Mouse (Mus musculus) adrenal gland, adult 2 months (tissue): ENCODE measurements around the gene Plpp7. TPM values are rescaled to one million over a fixed set of nuclear protein-coding genes. Genes with fewer than 3 reads are reported as not detected.

Source experiments
- microRNA-seq, 2 experiments: library from miRNA; unstranded; fragments of <30 nt; microRNA quantifications; one replicate each; pipeline ENCODE4 v1.2.0; 2021
- polyA plus RNA-seq: library from polyadenylated mRNA; depleted of rRNA; stranded (reverse); fragments of >200 nt; gene quantifications from 2 replicates; pipeline ENCODE4 v1.2.3, GENCODE M21; 2012; rRNA removed
- total RNA-seq, 2 experiments: library from RNA; stranded (reverse); gene quantifications; 2 replicates each; pipeline ENCODE4 v1.2.3; 2021

The Plpp7 gene
- total and polyA plus RNA-seq, 3 experiments = 4.0 to 42.0 (median 4.2) TPM

Small RNA genes within 50 kb of the gene (microRNA-seq; reads per million reads assigned to microRNA genes)
- 0.22 to 1.2 reads per million in 2 experiments for gene Mir7674

Other genes starting within 250 kb of the Plpp7 start
- gene Fibcd1, start 249.5 kb upstream of the Plpp7 start, total RNA-seq = not detected
- gene Fibcd1, start 249.5 kb upstream of the Plpp7 start, polyA plus RNA-seq = 0.06 and 0.07 TPM in 2 replicates
- 10 to 100 TPM; 12.2 to 17.1 TPM for gene Lamc3, start 208.2 kb upstream of the Plpp7 start, total RNA-seq
- gene Lamc3, start 208.2 kb upstream of the Plpp7 start, polyA plus RNA-seq = 23.4 and 25.0 TPM in 2 replicates
- gene Aif1l, start 145.4 kb upstream of the Plpp7 start, total RNA-seq = 10 to 100 TPM; 20.7 to 81.0 TPM
- 16.2 and 16.3 TPM in 2 replicates for gene Aif1l, start 145.4 kb upstream of the Plpp7 start, polyA plus RNA-seq
- gene Nup214, start 121.1 kb upstream of the Plpp7 start, total RNA-seq = 10 to 100 TPM; 52.5 to 68.6 TPM
- gene Nup214, start 121.1 kb upstream of the Plpp7 start, polyA plus RNA-seq = 36.1 and 42.9 TPM in 2 replicates
- 1 to 10 TPM; 1.5 to 4.8 TPM for gene Fam78a, start 10.7 kb upstream of the Plpp7 start, total RNA-seq
- 2.6 and 6.5 TPM in 2 replicates for gene Fam78a, start 10.7 kb upstream of the Plpp7 start, polyA plus RNA-seq
- gene Prrc2b, start 55.6 kb downstream of the Plpp7 start, total RNA-seq = 100 to 1,000 TPM in 1 of 2 experiments, 10 to 100 TPM in 1; 93.5 to 104 TPM
- gene Prrc2b, start 55.6 kb downstream of the Plpp7 start, polyA plus RNA-seq = 70.0 and 82.7 TPM in 2 replicates
- gene Pomt1, start 141.1 kb downstream of the Plpp7 start, total RNA-seq = 10 to 100 TPM; 32.5 to 40.4 TPM
- 42.8 and 49.6 TPM in 2 replicates for gene Pomt1, start 141.1 kb downstream of the Plpp7 start, polyA plus RNA-seq
- 100 to 1,000 TPM; 116 to 148 TPM for gene Uck1, start 164.6 kb downstream of the Plpp7 start, total RNA-seq
- 202 and 249 TPM in 2 replicates for gene Uck1, start 164.6 kb downstream of the Plpp7 start, polyA plus RNA-seq
- gene Golga2, start 191.9 kb downstream of the Plpp7 start, total RNA-seq = 10 to 100 TPM; 81.1 to 82.9 TPM
- gene Golga2, start 191.9 kb downstream of the Plpp7 start, polyA plus RNA-seq = 25.8 and 31.5 TPM in 2 replicates
- gene Swi5, start 192.5 kb downstream of the Plpp7 start, total RNA-seq = 100 to 1,000 TPM; 324 to 358 TPM
- 317 and 318 TPM in 2 replicates for gene Swi5, start 192.5 kb downstream of the Plpp7 start, polyA plus RNA-seq